Mouse (Mus musculus): ENCODE measurements around the gene Os9. TPM values are rescaled to one million over a fixed set of nuclear protein-coding genes. Genes with fewer than 3 reads are reported as not detected.
A peak's percentile ranks its signal among the peaks of the same experiment; 100 is the strongest.

Gene Os9
- total RNA-seq, 2 experiments from 2014 or later, result 100 to 102 TPM

DNA sequence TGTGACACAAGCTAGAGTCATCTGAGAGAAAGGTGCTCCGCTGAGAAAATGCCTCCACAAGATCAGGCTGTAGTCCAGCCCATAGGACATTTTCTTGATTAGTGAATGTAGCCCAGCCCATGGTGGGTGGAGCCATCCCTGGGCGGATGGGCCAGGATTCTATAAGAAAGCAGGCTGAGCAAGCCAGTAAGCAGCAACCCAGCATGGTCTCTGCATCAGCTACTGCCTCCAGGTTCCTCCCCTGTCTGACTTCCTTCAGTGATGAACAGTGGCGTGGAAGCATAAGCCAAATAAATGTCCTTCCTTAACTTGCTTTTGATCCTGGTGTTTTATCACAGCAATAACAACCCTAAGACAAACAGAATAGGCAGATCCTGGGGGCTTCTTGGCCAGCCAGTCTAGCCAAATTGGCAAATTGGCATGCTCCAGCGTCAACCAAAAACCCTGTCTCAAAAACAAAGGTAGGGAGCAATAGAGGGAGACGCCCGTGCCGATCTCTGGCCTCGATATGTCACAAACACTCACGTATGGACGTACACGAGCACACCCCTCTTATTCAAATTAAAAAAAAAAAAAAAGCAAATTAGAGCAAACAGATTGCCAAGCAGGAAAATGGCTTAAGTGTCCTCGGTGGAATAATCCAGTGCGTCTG lies 2.0 kb upstream of the Os9 start:
- peak; percentile 27 to 42 for DNase-seq (ENCODE audit: low spot score in 2 of 2)
- Histone ChIP-seq H3K4me3 (peak overlapping the region; percentile 5; the same call in 1 of the 2 replicates), H3K27ac (peak overlapping the region; percentile 70)
- TF ChIP-seq CTCF (conservative IDR thresholded peaks at IDR 0.05), result no peak

DNA sequence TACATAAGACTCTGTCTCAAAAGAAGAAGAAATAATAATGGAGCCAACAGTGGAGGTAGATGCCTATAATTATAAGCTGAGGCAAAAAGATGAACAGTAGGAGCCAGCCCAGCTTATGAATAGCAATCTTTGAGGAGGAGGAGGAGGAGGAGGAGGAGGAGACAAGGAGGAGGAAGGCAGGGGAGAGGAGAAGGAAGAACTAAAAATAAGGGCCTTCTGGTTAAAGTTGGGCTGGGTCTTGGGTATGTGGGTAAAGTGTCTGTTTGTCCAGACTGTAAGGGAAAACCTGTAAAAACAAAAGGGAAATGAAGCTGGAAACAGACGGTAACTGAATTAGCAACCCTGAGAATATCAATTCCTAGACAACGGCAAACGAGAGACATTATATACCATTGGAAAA lies 1.1 kb upstream of the Os9 start:
- no peak for DNase-seq (ENCODE audit: low spot score in 2 of 2)
- no peak for TF ChIP-seq CTCF (conservative IDR thresholded peaks at IDR 0.05)
- Histone ChIP-seq H3K27ac (peak overlapping the region; percentile 70; the same call in 1 of the 2 replicates), H3K4me3 (no peak overlapping the region)

DNA sequence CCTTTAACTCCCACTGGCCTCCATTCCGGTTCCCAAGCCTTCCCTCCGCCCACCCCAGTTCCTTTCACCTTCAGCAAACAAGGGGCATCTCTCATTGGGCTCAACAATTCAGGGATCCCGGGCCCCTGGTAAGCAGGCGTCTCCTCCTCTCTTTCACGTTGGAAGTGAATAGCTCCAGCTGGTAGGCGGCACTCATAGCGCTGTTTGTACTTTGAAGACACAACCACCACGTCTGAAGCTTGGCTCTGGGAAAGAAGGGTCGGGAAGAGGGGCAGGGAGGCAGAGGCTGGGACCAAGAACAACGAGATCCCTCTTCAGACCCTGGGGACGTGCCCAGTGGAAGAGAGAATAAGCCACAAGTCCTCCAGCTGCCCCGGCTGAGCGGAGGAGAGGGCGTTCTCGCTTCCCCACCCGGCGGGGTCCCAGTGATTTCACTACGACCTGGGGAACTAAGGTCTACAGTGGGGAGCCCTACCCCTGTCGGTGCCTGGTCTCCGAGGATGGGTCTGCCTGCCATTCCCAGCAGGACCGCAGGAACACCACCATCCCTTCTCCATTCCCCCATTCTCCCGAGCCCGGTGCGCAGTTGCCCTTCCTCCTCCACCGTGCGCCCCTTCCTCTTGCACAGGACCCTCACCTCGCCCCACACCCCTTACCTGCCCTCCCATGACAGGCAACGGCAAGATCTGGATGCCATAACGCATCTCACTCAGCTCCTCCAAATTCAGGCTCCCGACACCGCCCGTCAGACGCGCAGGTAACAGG lies 448 bp downstream of the Os9 start:
- TF ChIP-seq CTCF (conservative IDR thresholded peaks at IDR 0.05), result no peak
- Histone ChIP-seq H3K4me3 (peak overlapping the region; percentile 99), H3K27ac (peak overlapping the region; percentile 81)
- DNase-seq (ENCODE audit: low spot score in 2 of 2), result peak in 1 of 2 experiments; percentile 16

GRCm38 (mm10) chr10:127119229-127119628 lies 1.7 kb downstream of the Os9 start:
- no peak overlapping the region for H3K4me3 ChIP-seq

DNA sequence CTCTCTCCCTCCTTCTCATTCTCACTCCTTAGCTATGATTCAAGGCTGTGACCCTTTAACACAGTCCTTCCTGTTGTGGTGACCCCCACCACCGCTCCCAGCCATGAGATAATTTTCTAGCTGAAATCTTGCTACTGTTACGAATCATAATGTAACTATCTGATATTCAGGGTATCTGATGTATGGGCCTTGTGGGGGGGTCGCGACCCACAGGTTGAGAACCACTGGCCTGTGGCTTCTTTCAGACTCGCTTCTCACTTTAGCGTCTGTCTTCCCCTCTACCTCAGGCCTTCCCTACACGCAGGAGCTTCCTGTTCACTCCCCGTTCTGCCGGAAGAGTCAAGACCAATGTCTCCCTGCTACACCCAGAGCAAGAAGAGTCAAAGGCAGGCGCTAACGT lies 2.5 kb downstream of the Os9 start:
- no peak overlapping the region for H3K27ac ChIP-seq
- H3K4me3 ChIP-seq, result no peak overlapping the region
- no peak for DNase-seq (ENCODE audit: low spot score in 2 of 2)
- TF ChIP-seq CTCF (conservative IDR thresholded peaks at IDR 0.05), result no peak

More at GRCm38 (mm10) chr10:127119229-127119628, 1.7 kb downstream of the Os9 start:
- H3K27ac ChIP-seq, result no peak overlapping the region
- TF ChIP-seq CTCF (conservative IDR thresholded peaks at IDR 0.05), result no peak
- no peak for DNase-seq (ENCODE audit: low spot score in 2 of 2)

- TF ChIP-seq CTCF (conservative IDR thresholded peaks at IDR 0.05), result peak; percentile 64
These were observed 5.9 kb downstream of the Os9 start for GRCm38 (mm10) chr10:127115068-127115467.

GRCm38 (mm10) chr10:127114408-127114807 lies 6.5 kb downstream of the Os9 start:
- H3K4me3 ChIP-seq, result no peak overlapping the region
- no peak for TF ChIP-seq CTCF (conservative IDR thresholded peaks at IDR 0.05)
- DNase-seq (ENCODE audit: low spot score in 2 of 2), result no peak
- H3K27ac ChIP-seq, result no peak overlapping the region

More at GRCm38 (mm10) chr10:127115068-127115467, 5.9 kb downstream of the Os9 start:
- DNase-seq (ENCODE audit: low spot score in 2 of 2), result no peak
- H3K4me3 ChIP-seq, result no peak overlapping the region
- H3K27ac ChIP-seq, result no peak overlapping the region

- peak; percentile 76 for TF ChIP-seq CTCF (conservative IDR thresholded peaks at IDR 0.05)
- no peak overlapping the region for H3K27ac ChIP-seq
- DNase-seq (ENCODE audit: low spot score in 2 of 2), result no peak
- H3K4me3 ChIP-seq, result no peak overlapping the region
These were observed 9.7 kb downstream of the Os9 start for GRCm38 (mm10) chr10:127111001-127111887.

GRCm38 (mm10) chr10:127108262-127108583 lies 12.7 kb downstream of the Os9 start:
- no peak for DNase-seq (ENCODE audit: low spot score in 2 of 2)
- Histone ChIP-seq H3K27ac (no peak overlapping the region), H3K4me3 (no peak overlapping the region)
- TF ChIP-seq CTCF (conservative IDR thresholded peaks at IDR 0.05), result no peak

DNA sequence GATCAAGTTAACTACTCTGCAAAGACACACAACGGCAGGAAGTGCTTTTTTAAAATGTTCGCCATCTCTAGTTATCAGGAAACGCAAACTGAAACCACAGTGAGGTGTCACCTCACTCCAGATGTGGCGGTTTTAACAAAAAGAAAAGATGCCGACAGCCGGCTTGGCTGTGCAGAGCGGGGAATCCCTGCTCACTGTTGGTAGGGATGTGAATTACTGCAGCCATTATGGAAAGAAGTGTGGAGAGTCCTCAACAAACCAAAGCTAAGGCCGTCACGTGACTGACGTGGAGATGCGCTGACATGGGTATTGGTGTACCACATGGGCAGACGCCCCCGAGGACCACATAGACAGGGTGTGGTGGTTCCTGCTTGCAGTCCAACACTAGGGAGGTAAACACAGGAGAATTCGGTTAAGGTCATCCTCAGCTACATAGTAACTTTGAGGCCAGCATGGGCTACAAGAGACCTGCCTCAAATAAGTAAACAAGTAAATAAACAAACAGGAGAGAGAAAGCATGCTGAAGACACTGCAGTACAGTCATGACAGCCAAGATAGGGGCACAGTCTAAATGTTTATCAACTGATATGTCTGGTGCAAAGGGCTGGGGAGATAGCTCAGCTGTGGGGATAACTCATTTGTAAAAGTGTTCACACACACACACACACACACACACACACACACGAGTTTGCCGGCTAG lies 13.2 kb downstream of the Os9 start:
- TF ChIP-seq CTCF (conservative IDR thresholded peaks at IDR 0.05), result no peak
- H3K4me3 ChIP-seq, result no peak overlapping the region
- no peak for DNase-seq (ENCODE audit: low spot score in 2 of 2)
- no peak overlapping the region for H3K27ac ChIP-seq

GRCm38 (mm10) chr10:127103631-127104030 lies 17.3 kb downstream of the Os9 start:
- TF ChIP-seq CTCF (conservative IDR thresholded peaks at IDR 0.05), result no peak
- no peak overlapping the region for H3K27ac ChIP-seq
- H3K4me3 ChIP-seq, result no peak overlapping the region
- DNase-seq (ENCODE audit: low spot score in 2 of 2), result no peak

GRCm38 (mm10) chr10:127101151-127101550 lies 19.8 kb downstream of the Os9 start:
- no peak for TF ChIP-seq CTCF (conservative IDR thresholded peaks at IDR 0.05)
- no peak overlapping the region for H3K27ac ChIP-seq

More at GRCm38 (mm10) chr10:127101151-127101550, 19.8 kb downstream of the Os9 start:
- DNase-seq (ENCODE audit: low spot score in 2 of 2), result no peak
- H3K4me3 ChIP-seq, result no peak overlapping the region

All from layer of hippocampus, adult 2 months (tissue).